Mouse (Mus musculus) heart, embryonic 13.5 days (tissue): ENCODE measurements around the gene Clpsl2. TPM values are rescaled to one million over a fixed set of nuclear protein-coding genes. Genes with fewer than 3 reads are reported as not detected.

Source experiments
- ATAC-seq: fragments of 200-750 bp; cut with Nextera tagmentation; 2 replicates; pipeline ENCODE4 v1.8.0; 2017; ENCODE audit warnings: moderate TSS enrichment; ENCODE audit not compliant: insufficient number of reproducible peaks, low FRiP score, low TSS enrichment; ENCODE audit errors: extremely low read depth
- H3K27ac ChIP-seq: fragments of 300-500 bp; sonication (generic); replicated peaks from 2 replicates; pipeline ENCODE4 v1.5.1; 2015; ENCODE audit warnings: moderate library complexity, mild to moderate bottlenecking, inconsistent platforms
- H3K27me3 ChIP-seq: fragments of 300-500 bp; sonication (generic); replicated peaks from 2 replicates; pipeline ENCODE4 v1.6.1; 2015; ENCODE audit warnings: mild to moderate bottlenecking, inconsistent platforms
- H3K36me3 ChIP-seq: fragments of 300-500 bp; sonication (generic); 2 replicates; pipeline ENCODE4 v1.6.1; 2015; ENCODE audit warnings: mild to moderate bottlenecking, inconsistent platforms
- H3K4me1 ChIP-seq: fragments of 300-500 bp; sonication (generic); 2 replicates; pipeline ENCODE4 v1.6.1; 2015; ENCODE audit warnings: inconsistent platforms
- H3K4me2 ChIP-seq: fragments of 300-500 bp; sonication (generic); 2 replicates; pipeline ENCODE4 v1.6.1; 2015; ENCODE audit warnings: inconsistent platforms, mild to moderate bottlenecking, moderate library complexity
- H3K4me3 ChIP-seq: fragments of 300-500 bp; sonication (generic); 2 replicates; pipeline ENCODE4 v1.5.1; 2015; ENCODE audit warnings: moderate library complexity, mild to moderate bottlenecking, inconsistent platforms
- H3K9ac ChIP-seq: fragments of 300-500 bp; sonication (generic); 2 replicates; pipeline ENCODE4 v1.6.1; 2015; ENCODE audit warnings: inconsistent platforms, mild to moderate bottlenecking, moderate library complexity
- H3K9me3 ChIP-seq: fragments of 300-500 bp; sonication (generic); 2 replicates; pipeline ENCODE4 v1.6.1; 2016; ENCODE audit warnings: inconsistent platforms
- WGBS: fragments of 180-500 bp; shearing (Covaris S2); methylation state at CpG from one replicate; pipeline ENCODE4 v1.1.7; 2015; ENCODE audit warnings: mixed read lengths; 5-methylcytosine and 5-hydroxymethylcytosine counted together
- polyA plus RNA-seq: library from polyadenylated mRNA; unstranded; fragments of >200 nt; fragmentation: Nextera tagmentation; extraction: Ambion mirVana; gene quantifications from 2 replicates; pipeline ENCODE4 v1.2.1, GENCODE M21; 2015

The Clpsl2 gene
- polyA plus RNA-seq = not detected in 2 replicates

DNA sequence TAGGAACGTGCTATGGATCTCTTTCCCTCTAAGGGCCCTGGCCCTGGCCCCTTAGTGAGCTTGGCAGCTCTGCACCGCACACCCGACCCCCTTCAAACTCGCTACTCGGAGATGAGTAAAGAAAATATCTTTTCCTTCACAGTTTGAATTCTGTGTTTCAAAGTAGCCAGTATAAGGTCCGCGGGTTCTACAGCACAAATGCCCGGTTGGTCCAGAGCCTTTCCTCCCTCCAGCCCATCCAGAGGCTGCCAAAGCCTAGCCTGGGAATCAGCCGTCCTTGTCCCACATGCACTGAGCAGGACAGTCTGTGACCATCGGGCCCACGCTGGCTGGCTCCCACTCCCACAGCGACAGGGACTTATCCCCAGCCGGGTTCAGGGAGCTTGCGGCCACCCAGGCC lies at the start of gene Clpsl2:
Clpsl2 (plus strand) TSS at position 301 of the 400 bp plus-strand sequence.
- H3K4me3 ChIP-seq = no peak within 1 kb of the TSS
- no peak within 1 kb of the TSS for H3K9ac ChIP-seq
- H3K27me3 ChIP-seq = peaks cover 22% of the 10 kb centered on the region; the same call in 1 of the 2 replicates
- 74% methylated on average over 14 of the region's 14 CpGs for WGBS
- H3K4me2 ChIP-seq = no peak within 1 kb of the TSS
- H3K36me3 ChIP-seq = no peaks in the 10 kb centered on the region
- H3K27ac ChIP-seq = no peak within 1 kb of the TSS
- no peaks in the 10 kb centered on the region for H3K4me1 ChIP-seq
- ATAC-seq = no peak
- H3K9me3 ChIP-seq = no peaks in the 10 kb centered on the region

- 59% methylated on average over 3 of the region's 3 CpGs for WGBS
Measured at GRCm38 (mm10) chr17:28500465-28500864, 48.7 kb upstream of the Clpsl2 start.

DNA sequence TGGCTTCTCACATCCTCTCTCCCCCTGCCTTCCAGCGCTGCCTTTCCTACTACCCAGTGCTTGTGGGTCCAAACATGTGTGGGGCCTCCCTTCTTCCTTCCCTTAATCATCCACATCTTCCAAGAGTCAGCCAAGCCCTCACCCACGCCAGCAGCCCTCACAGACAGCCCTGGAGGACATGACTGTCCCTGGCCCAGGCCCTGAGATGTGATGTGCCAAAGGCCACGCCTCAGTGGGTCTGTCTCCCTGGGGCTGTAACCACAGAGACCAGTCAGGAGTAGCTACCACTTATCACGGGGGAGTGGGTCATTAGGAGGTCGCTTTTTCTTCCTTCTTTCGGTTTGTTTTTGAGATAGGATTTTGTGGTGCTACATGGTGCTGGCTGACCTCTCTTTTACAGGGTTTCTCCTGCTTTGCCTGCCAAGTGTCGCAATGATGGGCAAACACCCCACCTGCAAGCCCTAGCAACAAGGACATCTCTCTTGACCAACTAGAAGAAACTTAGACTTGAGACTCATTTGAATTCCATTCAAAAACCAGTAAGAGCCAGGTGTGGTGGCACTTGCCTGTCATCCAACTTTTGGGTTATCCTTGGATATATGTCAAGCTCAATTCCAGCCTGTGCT lies 46.9 kb upstream of the Clpsl2 start:
- H3K4me3 ChIP-seq = no peak overlapping the region
- no peak for ATAC-seq
- H3K4me1 ChIP-seq = peaks cover 10% of the 10 kb centered on the region
- H3K36me3 ChIP-seq = no peaks in the 10 kb centered on the region
- 36% methylated on average over 7 of the region's 7 CpGs for WGBS
- no peak overlapping the region for H3K27ac ChIP-seq
- no peak overlapping the region for H3K4me2 ChIP-seq
- no peak overlapping the region for H3K9ac ChIP-seq
- no peaks in the 10 kb centered on the region for H3K27me3 ChIP-seq
- 0 out of 2 replicates have a peak, but pooled peaks cover 2% of the 10 kb centered on the region for H3K9me3 ChIP-seq

More at GRCm38 (mm10) chr17:28500465-28500864, 48.7 kb upstream of the Clpsl2 start:
- 0 out of 2 replicates have a peak, but pooled peaks cover 3% of the 10 kb centered on the region for H3K4me1 ChIP-seq
- no peaks in the 10 kb centered on the region for H3K36me3 ChIP-seq
- H3K27ac ChIP-seq = no peak overlapping the region
- H3K4me2 ChIP-seq = no peak overlapping the region
- H3K9me3 ChIP-seq = 0 out of 2 replicates have a peak, but pooled peaks cover 3% of the 10 kb centered on the region
- H3K9ac ChIP-seq = no peak overlapping the region
- ATAC-seq = no peak
- no peaks in the 10 kb centered on the region for H3K27me3 ChIP-seq
- no peak overlapping the region for H3K4me3 ChIP-seq

DNA sequence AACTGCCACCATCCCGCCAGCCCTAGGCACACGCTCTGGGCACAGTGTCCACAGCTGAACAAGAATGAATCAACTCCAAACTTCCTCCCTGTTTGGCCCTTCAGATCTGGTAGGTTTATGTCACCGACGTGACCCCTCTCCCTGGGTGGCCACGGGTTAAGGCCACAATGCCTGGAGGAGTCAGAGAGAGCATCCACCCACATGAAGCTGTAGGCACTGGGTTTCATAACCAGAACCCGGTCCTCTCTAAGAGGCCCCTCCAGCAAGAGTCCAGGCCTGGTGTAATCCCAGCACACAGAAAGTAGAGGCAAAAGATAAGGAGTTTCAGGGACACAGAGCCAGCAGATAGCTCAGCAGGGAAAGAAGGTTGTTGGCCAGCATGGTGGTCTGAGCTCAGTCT lies 45.0 kb upstream of the Clpsl2 start:
- H3K27ac ChIP-seq = no peak overlapping the region
- H3K4me3 ChIP-seq = no peak overlapping the region
- ATAC-seq = no peak
- no peak overlapping the region for H3K4me2 ChIP-seq
- no peaks in the 10 kb centered on the region for H3K9me3 ChIP-seq
- 77% methylated on average over 6 of the region's 6 CpGs for WGBS
- H3K27me3 ChIP-seq = no peaks in the 10 kb centered on the region
- H3K9ac ChIP-seq = no peak overlapping the region
- peaks cover 17% of the 10 kb centered on the region for H3K4me1 ChIP-seq
- H3K36me3 ChIP-seq = no peaks in the 10 kb centered on the region

- Histone ChIP-seq H3K9me3 (no peaks in the 10 kb centered on the region), H3K9ac (no peak overlapping the region), H3K27me3 (no peaks in the 10 kb centered on the region), H3K4me2 (no peak overlapping the region), H3K36me3 (no peaks in the 10 kb centered on the region), H3K4me3 (no peak overlapping the region), H3K4me1 (peaks cover 23% of the 10 kb centered on the region), H3K27ac (no peak overlapping the region)
- 85% methylated on average over 4 of the region's 4 CpGs for WGBS
- no peak for ATAC-seq
Measured at GRCm38 (mm10) chr17:28505591-28505990, 43.6 kb upstream of the Clpsl2 start.

GRCm38 (mm10) chr17:28506895-28507294 lies 42.3 kb upstream of the Clpsl2 start:
- Histone ChIP-seq H3K9me3 (no peaks in the 10 kb centered on the region), H3K27ac (peak overlapping the region; percentile 16; the same call in 1 of the 2 replicates), H3K4me2 (no peak overlapping the region), H3K9ac (peak overlapping the region; percentile 24; the same call in 1 of the 2 replicates), H3K27me3 (0 out of 2 replicates have a peak, but pooled peaks cover 4% of the 10 kb centered on the region), H3K4me3 (no peak overlapping the region), H3K4me1 (peaks cover 32% of the 10 kb centered on the region), H3K36me3 (no peaks in the 10 kb centered on the region)
- WGBS = 11% methylated on average over 5 of the region's 5 CpGs
- no peak for ATAC-seq

DNA sequence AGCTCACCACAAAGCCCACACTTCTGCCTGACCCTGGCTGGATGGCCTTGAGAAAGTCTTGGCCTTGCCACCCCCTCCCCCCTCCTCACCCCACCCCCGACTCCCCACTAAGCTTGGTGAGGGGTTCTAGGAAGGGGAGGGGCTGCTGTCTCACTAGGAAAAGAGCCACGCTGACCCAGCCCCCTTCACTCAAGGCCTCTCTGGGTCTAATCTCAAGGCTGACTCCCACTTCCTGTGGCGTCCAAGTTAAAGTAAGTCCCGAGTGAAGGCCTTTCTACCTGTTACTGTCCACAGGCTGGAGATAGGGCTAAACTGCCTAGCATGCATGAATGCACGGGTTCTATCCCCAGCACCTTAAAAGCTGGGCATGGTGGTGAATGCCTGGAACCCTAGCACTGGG lies 41.7 kb upstream of the Clpsl2 start:
- WGBS = 15% methylated on average over 5 of the region's 5 CpGs

DNA sequence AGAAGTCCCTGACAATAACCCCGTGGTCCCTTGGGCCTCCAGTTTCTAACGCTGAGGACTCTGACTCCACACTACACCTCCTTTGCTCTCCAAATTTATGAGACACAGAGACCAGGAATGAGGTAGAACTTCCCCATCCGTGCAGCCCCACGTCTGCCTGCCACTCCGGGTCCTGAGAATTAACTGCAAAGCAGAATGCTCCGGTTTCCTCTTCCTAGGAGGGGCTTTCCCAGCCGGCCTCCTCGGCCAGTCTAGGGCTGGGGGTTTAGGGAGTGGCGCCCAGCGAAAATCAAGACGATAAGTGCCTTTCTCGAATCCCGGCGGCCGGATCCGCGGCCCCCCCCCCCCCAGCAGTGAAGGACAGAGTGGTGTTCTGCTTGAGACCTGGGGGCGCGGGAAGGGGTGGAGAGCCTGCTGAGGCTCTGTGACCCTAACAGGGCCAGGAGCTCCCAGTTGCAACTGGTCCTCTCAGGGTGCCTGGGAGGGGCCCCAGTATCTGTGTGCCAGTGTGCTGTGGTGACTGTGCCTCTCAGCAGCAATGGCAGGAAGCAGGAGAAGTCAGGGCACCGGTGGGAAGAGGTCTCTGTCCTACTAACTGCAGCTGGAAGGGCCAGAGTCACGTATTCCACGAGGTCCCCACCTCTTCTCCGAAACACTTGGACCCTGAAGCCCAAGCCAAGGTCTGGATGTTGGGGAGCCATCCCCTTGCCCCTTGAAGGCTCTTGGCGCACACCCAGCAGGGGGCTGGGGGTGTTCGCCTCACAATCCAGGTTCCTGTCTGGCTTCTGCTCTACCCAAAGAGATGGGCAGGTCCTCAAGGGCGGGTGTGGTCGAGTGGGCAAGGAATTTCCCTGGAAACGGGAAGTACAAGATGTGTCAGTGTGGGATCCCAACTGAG lies 38.5 kb upstream of the Clpsl2 start:
- H3K27ac ChIP-seq = 0 out of 2 replicates have a peak overlapping the region, but pooled peaks have one; percentile 20
- peak overlapping the region; percentile 38 for H3K4me3 ChIP-seq
- H3K36me3 ChIP-seq = no peaks in the 10 kb centered on the region
- 4% methylated on average over 28 of the region's 28 CpGs for WGBS
- H3K9ac ChIP-seq = peak overlapping the region; percentile 71
- no peaks in the 10 kb centered on the region for H3K9me3 ChIP-seq
- peaks cover 14% of the 10 kb centered on the region; the same call in 1 of the 2 replicates for H3K27me3 ChIP-seq
- peak overlapping the region; percentile 68 for H3K4me2 ChIP-seq
- H3K4me1 ChIP-seq = peaks cover 37% of the 10 kb centered on the region
- no peak for ATAC-seq

More for the DNA sequence above, 41.7 kb upstream of the Clpsl2 start:
- Histone ChIP-seq H3K4me2 (no peak overlapping the region), H3K4me1 (peaks cover 32% of the 10 kb centered on the region), H3K4me3 (no peak overlapping the region), H3K27ac (no peak overlapping the region), H3K36me3 (no peaks in the 10 kb centered on the region), H3K9me3 (no peaks in the 10 kb centered on the region), H3K27me3 (0 out of 2 replicates have a peak, but pooled peaks cover 7% of the 10 kb centered on the region), H3K9ac (0 out of 2 replicates have a peak overlapping the region, but pooled peaks have one; percentile 24)
- no peak for ATAC-seq

- Histone ChIP-seq H3K4me3 (no peak overlapping the region), H3K9me3 (no peaks in the 10 kb centered on the region), H3K36me3 (no peaks in the 10 kb centered on the region), H3K27me3 (peaks cover 16% of the 10 kb centered on the region), H3K27ac (no peak overlapping the region), H3K9ac (peak overlapping the region; percentile 40; the same call in 1 of the 2 replicates), H3K4me2 (no peak overlapping the region), H3K4me1 (peaks cover 37% of the 10 kb centered on the region)
- no peak for ATAC-seq
- WGBS = 33% methylated on average over 9 of the region's 9 CpGs
Measured at GRCm38 (mm10) chr17:28511616-28512541, 37.3 kb upstream of the Clpsl2 start.

- peaks cover 22% of the 10 kb centered on the region for H3K27me3 ChIP-seq
- peak overlapping the region; percentile 40; the same call in 1 of the 2 replicates for H3K9ac ChIP-seq
- H3K36me3 ChIP-seq = no peaks in the 10 kb centered on the region
- H3K4me3 ChIP-seq = no peak overlapping the region
- no peak overlapping the region for H3K27ac ChIP-seq
- no peak for ATAC-seq
- no peaks in the 10 kb centered on the region for H3K9me3 ChIP-seq
- no peak overlapping the region for H3K4me2 ChIP-seq
- WGBS = 29% methylated on average over 6 of the region's 6 CpGs
- H3K4me1 ChIP-seq = peaks cover 37% of the 10 kb centered on the region
Measured at GRCm38 (mm10) chr17:28512696-28513095, 36.5 kb upstream of the Clpsl2 start.
